Mouse (Mus musculus): ENCODE results near the gene Egfl7. TPM values are rescaled to one million over a fixed set of nuclear protein-coding genes. Genes with fewer than 3 reads are reported as not detected.

Egfl7 gene
- polyA plus RNA-seq (2011; ENCODE audit: insufficient read length, low read depth, missing spikeins): 11.0 and 13.7 TPM in 2 replicates

GRCm38 (mm10) chr2:26579714-26580113, at the start of gene Egfl7:
Gene Egfl7 (plus strand): TSS chr2:26580014.
- H3K4me1 ChIP-seq (ENCODE audit: control insufficient read depth, insufficient read depth, low read length): no peaks in the 10 kb centered on the region
- no peak for TF ChIP-seq CTCF (IDR thresholded peaks at IDR 0.05; ENCODE audit: borderline replicate concordance, insufficient read depth, low read length)
- TF ChIP-seq POLR2A (IDR thresholded peaks at IDR 0.05; ENCODE audit: low read depth, low read length): no peak
- no peak within 1 kb of the TSS for H3K27ac ChIP-seq (ENCODE audit: insufficient read depth, low read length)
- no peak within 1 kb of the TSS for H3K4me3 ChIP-seq (ENCODE audit: insufficient read depth, low read length)

GRCm38 (mm10) chr2:26531829-26532228, 48.0 kb upstream of the Egfl7 start:
- no peaks in the 10 kb centered on the region; the same call in none of the 2 replicates for H3K4me1 ChIP-seq (ENCODE audit: control insufficient read depth, insufficient read depth, low read length)
- H3K4me3 ChIP-seq (ENCODE audit: insufficient read depth, low read length): no peak overlapping the region
- no peak overlapping the region for H3K27ac ChIP-seq (ENCODE audit: insufficient read depth, low read length)
- TF ChIP-seq POLR2A (IDR thresholded peaks at IDR 0.05; ENCODE audit: low read depth, low read length): no peak
- no peak for TF ChIP-seq CTCF (IDR thresholded peaks at IDR 0.05; ENCODE audit: borderline replicate concordance, insufficient read depth, low read length)

GRCm38 (mm10) chr2:26533249-26533648, 46.6 kb upstream of the Egfl7 start:
- Histone ChIP-seq H3K4me3 (ENCODE audit: insufficient read depth, low read length) (no peak overlapping the region), H3K4me1 (ENCODE audit: control insufficient read depth, insufficient read depth, low read length) (no peaks in the 10 kb centered on the region; the same call in none of the 2 replicates), H3K27ac (ENCODE audit: insufficient read depth, low read length) (no peak overlapping the region)
- TF ChIP-seq CTCF (IDR thresholded peaks at IDR 0.05; ENCODE audit: borderline replicate concordance, insufficient read depth, low read length) (no peak), POLR2A (IDR thresholded peaks at IDR 0.05; ENCODE audit: low read depth, low read length) (no peak)

GRCm38 (mm10) chr2:26534161-26534560, 45.7 kb upstream of the Egfl7 start:
- Histone ChIP-seq H3K27ac (ENCODE audit: insufficient read depth, low read length) (no peak overlapping the region), H3K4me3 (ENCODE audit: insufficient read depth, low read length) (no peak overlapping the region), H3K4me1 (ENCODE audit: control insufficient read depth, insufficient read depth, low read length) (no peaks in the 10 kb centered on the region; the same call in 1 of the 2 replicates)
- no peak for TF ChIP-seq POLR2A (IDR thresholded peaks at IDR 0.05; ENCODE audit: low read depth, low read length)
- TF ChIP-seq CTCF (IDR thresholded peaks at IDR 0.05; ENCODE audit: borderline replicate concordance, insufficient read depth, low read length): no peak

GRCm38 (mm10) chr2:26534616-26535015, 45.2 kb upstream of the Egfl7 start:
- no peak overlapping the region for H3K4me3 ChIP-seq (ENCODE audit: insufficient read depth, low read length)
- no peak for TF ChIP-seq POLR2A (IDR thresholded peaks at IDR 0.05; ENCODE audit: low read depth, low read length)
- TF ChIP-seq CTCF (IDR thresholded peaks at IDR 0.05; ENCODE audit: borderline replicate concordance, insufficient read depth, low read length): no peak
- no peaks in the 10 kb centered on the region; the same call in 1 of the 2 replicates for H3K4me1 ChIP-seq (ENCODE audit: control insufficient read depth, insufficient read depth, low read length)
- H3K27ac ChIP-seq (ENCODE audit: insufficient read depth, low read length): no peak overlapping the region

- H3K27ac ChIP-seq (ENCODE audit: insufficient read depth, low read length): no peak overlapping the region
- TF ChIP-seq CTCF (IDR thresholded peaks at IDR 0.05; ENCODE audit: borderline replicate concordance, insufficient read depth, low read length) (no peak), POLR2A (IDR thresholded peaks at IDR 0.05; ENCODE audit: low read depth, low read length) (no peak)
- H3K4me3 ChIP-seq (ENCODE audit: insufficient read depth, low read length): no peak overlapping the region
- H3K4me1 ChIP-seq (ENCODE audit: control insufficient read depth, insufficient read depth, low read length): no peaks in the 10 kb centered on the region; the same call in 1 of the 2 replicates
Measured at GRCm38 (mm10) chr2:26535517-26536045, 44.2 kb upstream of the Egfl7 start.

- H3K27ac ChIP-seq (ENCODE audit: insufficient read depth, low read length): no peak overlapping the region
- TF ChIP-seq CTCF (IDR thresholded peaks at IDR 0.05; ENCODE audit: borderline replicate concordance, insufficient read depth, low read length): no peak
- no peak for TF ChIP-seq POLR2A (IDR thresholded peaks at IDR 0.05; ENCODE audit: low read depth, low read length)
Measured at GRCm38 (mm10) chr2:26539516-26539915, 40.3 kb upstream of the Egfl7 start.

GRCm38 (mm10) chr2:26540721-26541120, 39.1 kb upstream of the Egfl7 start:
- no peak for TF ChIP-seq CTCF (IDR thresholded peaks at IDR 0.05; ENCODE audit: borderline replicate concordance, insufficient read depth, low read length)
- no peak for TF ChIP-seq POLR2A (IDR thresholded peaks at IDR 0.05; ENCODE audit: low read depth, low read length)
- Histone ChIP-seq H3K4me1 (ENCODE audit: control insufficient read depth, insufficient read depth, low read length) (peaks cover 4% of the 10 kb centered on the region), H3K4me3 (ENCODE audit: insufficient read depth, low read length) (no peak overlapping the region), H3K27ac (ENCODE audit: insufficient read depth, low read length) (no peak overlapping the region)

More at GRCm38 (mm10) chr2:26539516-26539915, 40.3 kb upstream of the Egfl7 start:
- H3K4me1 ChIP-seq (ENCODE audit: control insufficient read depth, insufficient read depth, low read length): peaks cover 4% of the 10 kb centered on the region
- H3K4me3 ChIP-seq (ENCODE audit: insufficient read depth, low read length): no peak overlapping the region

GRCm38 (mm10) chr2:26541258-26541910, 38.4 kb upstream of the Egfl7 start:
- peaks cover 4% of the 10 kb centered on the region for H3K4me1 ChIP-seq (ENCODE audit: control insufficient read depth, insufficient read depth, low read length)
- no peak overlapping the region for H3K4me3 ChIP-seq (ENCODE audit: insufficient read depth, low read length)
- H3K27ac ChIP-seq (ENCODE audit: insufficient read depth, low read length): no peak overlapping the region
- TF ChIP-seq POLR2A (IDR thresholded peaks at IDR 0.05; ENCODE audit: low read depth, low read length) (no peak), CTCF (IDR thresholded peaks at IDR 0.05; ENCODE audit: borderline replicate concordance, insufficient read depth, low read length) (no peak)

GRCm38 (mm10) chr2:26543155-26543554, 36.7 kb upstream of the Egfl7 start:
- H3K4me3 ChIP-seq (ENCODE audit: insufficient read depth, low read length): no peak overlapping the region
- H3K4me1 ChIP-seq (ENCODE audit: control insufficient read depth, insufficient read depth, low read length): peaks cover 4% of the 10 kb centered on the region
- TF ChIP-seq CTCF (IDR thresholded peaks at IDR 0.05; ENCODE audit: borderline replicate concordance, insufficient read depth, low read length) (no peak), POLR2A (IDR thresholded peaks at IDR 0.05; ENCODE audit: low read depth, low read length) (no peak)
- no peak overlapping the region for H3K27ac ChIP-seq (ENCODE audit: insufficient read depth, low read length)
